Mouse (Mus musculus) lung, postnatal 0 days (tissue): ENCODE data around the gene Cplx1.

Source experiments
- CTCF ChIP-seq: IDR thresholded peaks from 2 replicates; pipeline ENCODE4 v1.5.1; 2016; ENCODE audit warnings: antibody characterized with exemption, mild to moderate bottlenecking
- EP300 ChIP-seq: IDR thresholded peaks from 2 replicates; pipeline ENCODE4 v1.6.1; 2016; ENCODE audit warnings: antibody characterized with exemption, mild to moderate bottlenecking, control low read depth

DNA sequence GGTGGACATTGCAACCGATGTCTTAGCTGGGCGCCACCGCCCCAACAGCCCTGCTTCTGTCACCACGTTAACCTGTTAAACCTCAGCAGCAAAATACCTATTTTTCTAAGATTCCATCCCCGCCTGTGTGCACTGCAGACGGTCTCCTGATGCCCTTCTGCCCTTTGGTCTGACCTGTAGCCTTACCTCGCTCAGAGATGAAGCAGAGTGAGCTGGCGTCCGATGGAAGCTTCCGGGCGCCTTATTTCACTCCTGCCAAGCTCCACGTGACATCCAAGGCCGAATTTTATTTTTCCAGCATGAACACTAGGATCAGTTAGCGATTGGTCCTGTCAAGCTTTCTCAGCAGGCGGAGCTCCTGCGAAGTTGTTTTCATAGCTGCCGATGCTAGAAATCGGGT is 47.5 kb downstream of the Cplx1 start:
- TF ChIP-seq EP300 (no peak), CTCF (no peak)
